Mouse (Mus musculus): Measurements from ENCODE around the gene Pitpnc1. TPM values are rescaled to one million over a fixed set of nuclear protein-coding genes. Genes with fewer than 3 reads are reported as not detected.
A peak's percentile ranks its signal among the peaks of the same experiment; 100 is the strongest.

Pitpnc1 gene
- polyA plus RNA-seq, 1 experiment = 23.1 TPM

DNA sequence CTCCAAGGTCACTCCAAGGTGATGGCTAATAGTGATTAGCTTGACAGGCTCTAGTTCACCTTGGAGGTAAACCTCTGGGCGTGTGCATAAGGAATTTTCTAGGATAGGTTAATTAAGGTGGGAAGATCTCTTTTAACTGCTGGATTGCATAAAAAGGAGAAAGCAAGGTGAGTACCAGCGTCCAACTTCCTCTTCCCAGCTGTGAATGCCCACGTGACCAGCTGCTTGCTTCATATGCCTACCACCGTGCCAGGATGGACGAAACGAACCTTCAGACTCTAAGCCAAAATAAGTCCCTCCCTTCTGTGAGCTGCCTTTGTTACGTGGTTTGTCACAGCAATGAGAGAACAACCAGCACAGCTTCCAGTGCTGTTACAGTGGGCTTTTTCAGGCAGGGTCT, 228.8 kb downstream of the Pitpnc1 start:
- Histone ChIP-seq H3K27ac (replicated peaks; ENCODE audit: low read depth, low read length) (no peak overlapping the region), H3K4me1 (ENCODE audit: control insufficient read depth, insufficient read depth, insufficient read length, low read length) (peaks cover 3% of the 10 kb centered on the region; the same call in 1 of the 2 replicates), H3K4me3 (ENCODE audit: insufficient read depth, low read depth, low read length) (no peak overlapping the region)

DNA sequence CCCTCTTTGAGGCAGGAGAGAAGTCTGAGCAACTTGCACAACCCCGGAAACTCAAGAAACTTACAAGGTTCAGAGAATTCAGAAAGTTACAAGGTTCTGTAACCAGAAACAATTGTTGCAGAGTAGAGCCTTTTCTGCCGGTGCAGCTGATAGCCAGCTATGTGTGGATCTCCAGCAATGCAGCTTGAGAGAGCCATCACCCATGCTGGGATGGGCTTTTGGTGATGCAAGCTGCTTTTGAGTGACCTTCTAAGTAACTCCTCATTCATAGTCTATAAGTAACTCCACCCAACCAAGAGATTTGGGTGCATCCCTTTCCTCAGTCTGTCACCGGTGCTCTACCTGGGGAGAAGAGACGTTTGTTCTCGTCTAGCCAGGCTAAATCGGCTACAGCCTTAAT, 232.0 kb downstream of the Pitpnc1 start:
- H3K27ac ChIP-seq (replicated peaks; ENCODE audit: low read depth, low read length) = no peak overlapping the region
- H3K4me1 ChIP-seq (ENCODE audit: control insufficient read depth, insufficient read depth, insufficient read length, low read length) = peaks cover 3% of the 10 kb centered on the region; the same call in 1 of the 2 replicates
- no peak overlapping the region for H3K4me3 ChIP-seq (ENCODE audit: insufficient read depth, low read depth, low read length)

DNA sequence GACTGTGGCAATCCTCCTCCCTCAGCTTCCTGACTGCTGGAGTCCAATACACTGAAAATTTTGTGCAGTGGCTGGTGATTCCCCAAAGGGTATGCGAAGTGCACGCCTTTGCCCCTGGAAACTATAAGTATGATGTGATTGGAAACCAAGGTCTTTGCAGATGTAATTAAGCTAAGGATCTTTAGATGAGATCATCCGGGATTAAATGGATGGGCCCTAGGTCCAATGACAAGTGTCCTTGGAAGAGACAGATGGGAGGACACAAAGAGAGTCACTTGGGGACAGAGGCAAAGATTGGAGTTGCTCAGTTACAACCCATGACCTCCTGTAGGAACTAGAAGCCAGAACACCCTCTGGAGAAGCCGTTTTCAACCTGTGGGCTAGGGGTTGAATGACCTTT, 233.0 kb downstream of the Pitpnc1 start:
- no peak overlapping the region for H3K4me3 ChIP-seq (ENCODE audit: insufficient read depth, low read depth, low read length)
- peaks cover 3% of the 10 kb centered on the region; the same call in 1 of the 2 replicates for H3K4me1 ChIP-seq (ENCODE audit: control insufficient read depth, insufficient read depth, insufficient read length, low read length)
- H3K27ac ChIP-seq (replicated peaks; ENCODE audit: low read depth, low read length) = no peak overlapping the region

DNA sequence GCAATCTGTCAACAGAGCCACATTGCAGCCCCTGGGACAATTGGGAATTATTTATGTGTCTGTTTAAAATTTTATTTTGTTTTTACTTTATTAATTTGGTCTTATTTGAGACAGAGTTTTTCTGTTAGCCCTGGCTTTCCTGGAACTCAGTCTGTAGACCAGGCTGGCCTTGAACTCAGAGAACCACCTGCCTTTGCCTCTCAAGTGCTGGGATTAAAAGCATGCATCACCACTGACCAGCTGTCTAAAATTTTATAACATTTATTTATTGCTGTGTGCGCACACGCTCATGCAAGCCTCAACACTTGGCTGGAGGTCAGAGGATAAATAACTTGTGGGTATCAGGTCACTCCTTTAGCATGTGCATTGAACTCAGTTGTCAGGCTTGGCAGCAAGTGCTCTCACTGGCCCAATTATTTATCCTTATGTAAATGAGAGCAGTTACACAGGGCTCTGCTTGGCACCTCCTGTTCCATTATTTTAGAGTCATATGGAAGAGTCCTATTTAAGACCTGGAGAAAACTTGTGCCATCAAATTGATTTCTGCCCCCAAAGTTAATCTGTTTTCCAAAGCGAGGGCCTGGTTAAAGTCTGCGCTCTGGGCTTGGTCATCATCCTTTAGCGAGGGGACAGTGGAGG, 237.1 kb downstream of the Pitpnc1 start:
- Histone ChIP-seq H3K4me3 (ENCODE audit: insufficient read depth, low read depth, low read length) (no peak overlapping the region), H3K27ac (replicated peaks; ENCODE audit: low read depth, low read length) (no peak overlapping the region), H3K4me1 (ENCODE audit: control insufficient read depth, insufficient read depth, insufficient read length, low read length) (no peaks in the 10 kb centered on the region)

DNA sequence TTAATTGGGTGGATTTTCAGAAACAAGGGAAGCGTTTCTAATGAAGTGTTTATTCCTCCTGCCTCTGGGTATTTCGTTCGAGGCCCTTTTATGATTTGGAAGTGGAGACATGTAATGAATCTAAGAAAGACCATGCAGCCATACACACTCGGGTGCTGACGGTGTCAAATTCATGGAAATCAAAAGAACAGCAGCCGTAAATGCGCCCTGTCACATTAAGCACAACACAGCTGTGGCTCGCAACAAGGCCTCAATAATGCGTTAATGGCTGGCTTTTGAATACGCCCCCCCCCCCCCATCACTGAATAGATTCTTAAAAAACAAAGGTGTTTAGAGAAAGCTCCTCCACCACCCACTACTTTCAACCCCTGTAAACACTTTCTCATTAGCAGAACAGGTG, 240.4 kb downstream of the Pitpnc1 start:
- Histone ChIP-seq H3K27ac (replicated peaks; ENCODE audit: low read depth, low read length) (no peak overlapping the region), H3K4me1 (ENCODE audit: control insufficient read depth, insufficient read depth, insufficient read length, low read length) (no peaks in the 10 kb centered on the region), H3K4me3 (ENCODE audit: insufficient read depth, low read depth, low read length) (no peak overlapping the region)

DNA sequence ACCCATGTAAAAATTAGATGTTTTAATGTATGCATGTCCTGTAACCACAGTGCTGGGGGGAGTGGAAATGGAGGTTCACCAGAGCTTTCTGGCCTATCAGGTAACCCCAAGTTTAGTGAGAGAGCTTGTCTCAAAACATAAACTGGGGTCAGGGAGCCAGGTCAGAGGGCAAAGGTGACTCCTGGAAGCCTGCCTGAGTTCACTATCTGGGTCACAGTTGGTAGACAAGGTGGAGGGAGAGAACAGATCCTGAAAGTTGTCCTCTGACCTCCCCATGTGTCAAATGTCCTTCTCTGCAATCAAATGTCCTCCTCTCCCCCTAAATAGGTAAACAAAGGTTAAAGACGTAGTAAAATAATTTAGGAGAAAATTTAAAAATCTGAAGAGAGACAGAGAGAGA, 244.1 kb downstream of the Pitpnc1 start:
- Histone ChIP-seq H3K27ac (replicated peaks; ENCODE audit: low read depth, low read length) (peak overlapping the region; percentile 45; the same call in 1 of the 2 replicates), H3K4me3 (ENCODE audit: insufficient read depth, low read depth, low read length) (no peak overlapping the region), H3K4me1 (ENCODE audit: control insufficient read depth, insufficient read depth, insufficient read length, low read length) (no peaks in the 10 kb centered on the region)

DNA sequence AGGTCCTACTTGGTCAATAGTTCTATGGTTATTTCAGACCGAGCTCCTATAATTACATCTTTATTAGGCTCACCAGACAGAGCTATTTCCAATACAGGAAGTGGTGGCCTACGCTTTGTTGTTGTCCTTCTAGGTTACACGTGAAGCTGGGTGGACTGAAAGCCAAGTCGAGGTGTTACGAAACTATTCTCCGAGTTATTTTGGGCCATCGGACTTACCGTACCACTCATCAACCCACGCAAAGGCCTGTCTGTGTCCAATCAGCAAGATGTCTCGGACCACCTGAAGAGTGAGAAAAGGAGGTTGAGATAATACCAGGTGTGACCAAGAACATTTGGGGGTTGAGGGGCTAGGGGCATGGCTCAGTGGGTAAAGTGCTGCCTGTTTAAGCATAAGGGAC, 244.5 kb downstream of the Pitpnc1 start:
- Histone ChIP-seq H3K27ac (replicated peaks; ENCODE audit: low read depth, low read length) (no peak overlapping the region), H3K4me1 (ENCODE audit: control insufficient read depth, insufficient read depth, insufficient read length, low read length) (no peaks in the 10 kb centered on the region), H3K4me3 (ENCODE audit: insufficient read depth, low read depth, low read length) (no peak overlapping the region)

DNA sequence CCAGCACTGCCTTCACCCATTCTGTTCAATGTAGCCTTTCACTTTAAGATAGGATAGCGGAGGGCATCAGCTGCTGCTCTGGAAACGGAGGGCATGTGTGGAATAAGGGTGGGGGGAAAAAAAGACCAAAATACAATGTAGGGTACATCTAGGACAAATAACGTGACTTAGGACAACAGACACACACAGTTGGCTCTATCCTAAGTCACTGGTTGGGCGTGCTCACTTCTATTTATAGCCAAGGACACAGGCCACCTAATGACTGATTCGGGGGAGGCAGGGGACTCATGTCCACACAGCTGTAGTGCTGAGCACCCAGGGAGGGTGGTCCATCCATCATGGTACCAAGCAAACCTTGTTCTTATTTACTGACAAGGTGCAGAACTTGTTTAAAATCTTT, 245.2 kb downstream of the Pitpnc1 start:
- H3K4me3 ChIP-seq (ENCODE audit: insufficient read depth, low read depth, low read length) = no peak overlapping the region
- H3K27ac ChIP-seq (replicated peaks; ENCODE audit: low read depth, low read length) = no peak overlapping the region
- H3K4me1 ChIP-seq (ENCODE audit: control insufficient read depth, insufficient read depth, insufficient read length, low read length) = no peaks in the 10 kb centered on the region

DNA sequence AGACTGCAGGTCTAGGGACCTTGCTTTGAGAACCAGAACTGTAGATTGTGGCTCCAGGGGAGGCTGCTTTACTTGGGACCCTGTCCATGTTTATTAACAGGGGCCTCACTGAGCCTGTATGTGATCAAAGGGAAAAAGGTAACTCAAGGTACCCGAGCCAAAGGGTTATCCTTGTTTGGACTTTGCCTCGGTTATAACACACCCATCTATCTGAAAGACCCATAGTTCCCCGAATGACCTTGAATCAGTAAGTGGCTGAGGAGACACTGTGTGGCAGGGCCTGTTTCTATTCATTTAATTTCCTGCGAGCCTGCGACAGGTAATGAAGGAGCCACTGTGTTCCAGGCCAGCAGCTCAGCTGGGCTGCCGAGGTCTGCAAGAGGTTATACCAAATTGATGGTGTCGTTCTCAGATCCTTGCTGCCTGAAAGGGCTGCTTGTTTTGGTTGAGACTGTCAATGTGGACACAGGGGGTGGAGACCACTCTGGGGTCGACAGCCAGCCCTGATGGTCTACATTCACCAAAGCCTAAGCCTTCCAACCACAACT, 246.8 kb downstream of the Pitpnc1 start:
- no peak overlapping the region for H3K4me3 ChIP-seq (ENCODE audit: insufficient read depth, low read depth, low read length)

DNA sequence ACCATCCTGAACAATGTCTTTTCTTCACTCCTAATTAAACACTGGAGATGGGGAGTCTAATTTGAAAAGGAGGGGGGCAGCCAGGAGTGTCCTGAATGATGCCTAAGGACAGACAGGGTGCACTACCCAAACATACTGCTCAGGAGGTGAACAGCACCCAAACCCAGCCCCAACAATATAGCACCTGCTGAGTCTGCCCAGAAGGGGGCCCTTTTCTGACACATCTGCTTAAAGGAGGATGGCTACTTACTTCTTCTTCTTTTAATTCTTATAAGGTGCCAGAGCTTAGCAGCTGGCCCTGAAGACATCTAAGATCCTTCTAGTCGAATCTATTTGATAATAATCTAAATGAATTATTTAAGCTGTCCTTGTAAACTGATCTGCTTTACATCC, 247.3 kb downstream of the Pitpnc1 start:
- H3K4me3 ChIP-seq (ENCODE audit: insufficient read depth, low read depth, low read length) = no peak overlapping the region
- no peaks in the 10 kb centered on the region for H3K4me1 ChIP-seq (ENCODE audit: control insufficient read depth, insufficient read depth, insufficient read length, low read length)
- no peak overlapping the region for H3K27ac ChIP-seq (replicated peaks; ENCODE audit: low read depth, low read length)

More for the DNA sequence above, 246.8 kb downstream of the Pitpnc1 start:
- no peak overlapping the region for H3K27ac ChIP-seq (replicated peaks; ENCODE audit: low read depth, low read length)
- H3K4me1 ChIP-seq (ENCODE audit: control insufficient read depth, insufficient read depth, insufficient read length, low read length) = no peaks in the 10 kb centered on the region

DNA sequence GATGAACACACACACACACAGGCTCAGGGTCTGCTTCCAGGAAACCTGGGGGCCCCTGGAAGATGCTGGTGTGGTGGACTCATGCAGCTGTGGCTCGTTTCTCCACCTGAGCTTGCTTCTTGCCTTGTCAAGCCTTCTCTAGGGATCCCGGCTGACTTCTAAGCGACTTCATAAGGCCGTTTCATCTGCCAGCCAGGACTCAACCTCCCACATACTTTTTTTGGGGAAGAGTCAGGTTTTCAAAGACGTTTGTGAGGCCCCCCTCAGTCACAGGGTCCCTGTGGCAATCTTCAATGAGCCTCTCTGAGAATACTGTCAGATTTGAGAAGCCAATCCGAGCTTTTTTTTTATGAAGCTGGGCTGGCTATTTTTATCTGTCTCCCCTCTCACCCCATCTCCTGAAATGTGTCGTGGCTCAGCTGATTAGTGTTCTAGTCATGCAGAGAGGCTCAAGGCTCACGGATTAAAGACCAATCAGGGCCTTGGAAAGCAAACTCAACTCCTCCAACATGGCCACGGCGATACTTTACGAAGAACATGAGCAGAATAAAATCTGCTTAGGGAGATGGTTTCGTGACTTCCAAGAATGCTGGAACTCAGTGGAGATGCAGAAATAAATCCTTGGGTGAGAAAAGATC, 247.8 kb downstream of the Pitpnc1 start:
- Histone ChIP-seq H3K4me1 (ENCODE audit: control insufficient read depth, insufficient read depth, insufficient read length, low read length) (no peaks in the 10 kb centered on the region), H3K27ac (replicated peaks; ENCODE audit: low read depth, low read length) (no peak overlapping the region), H3K4me3 (ENCODE audit: insufficient read depth, low read depth, low read length) (no peak overlapping the region)

DNA sequence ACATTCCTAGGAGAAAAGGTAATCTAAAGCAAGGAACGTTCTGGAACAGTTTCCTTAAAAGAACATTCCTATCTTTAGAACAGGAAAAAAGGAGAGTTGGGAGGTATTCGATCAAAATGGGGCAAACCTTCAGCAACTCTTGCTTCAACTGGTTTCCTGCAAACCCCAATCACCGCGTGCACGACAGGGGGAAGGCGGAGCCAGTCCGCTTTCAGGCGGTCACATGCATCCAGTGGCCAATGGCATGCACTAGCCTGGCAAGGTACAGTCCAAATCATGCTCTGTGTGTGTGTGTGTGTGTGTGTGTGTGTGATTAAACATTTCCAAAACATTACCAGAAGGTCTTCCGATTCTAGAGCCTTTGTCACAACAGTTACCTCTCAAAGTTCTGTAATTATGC, 255.4 kb downstream of the Pitpnc1 start:
- Histone ChIP-seq H3K4me1 (ENCODE audit: control insufficient read depth, insufficient read depth, insufficient read length, low read length) (no peaks in the 10 kb centered on the region), H3K27ac (replicated peaks; ENCODE audit: low read depth, low read length) (no peak overlapping the region), H3K4me3 (ENCODE audit: insufficient read depth, low read depth, low read length) (no peak overlapping the region)

DNA sequence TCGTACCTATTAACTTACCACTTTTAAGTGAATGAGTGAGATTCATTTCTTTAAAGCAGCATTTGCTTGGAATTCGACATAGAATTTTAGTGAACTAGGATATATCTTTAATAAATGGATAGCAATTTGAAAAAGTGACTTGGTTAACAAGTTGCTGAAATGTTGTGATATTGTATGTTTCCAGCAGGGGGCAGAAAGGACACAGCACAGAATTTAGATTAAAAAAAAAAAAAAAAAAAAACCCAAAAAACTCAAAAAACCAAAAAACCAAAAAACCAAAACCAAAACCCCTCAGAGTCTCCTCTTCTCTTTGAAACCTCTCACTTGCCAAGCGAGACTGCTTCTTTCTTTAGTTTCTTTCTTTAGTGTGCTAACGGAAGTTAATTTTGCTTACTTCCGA, 256.8 kb downstream of the Pitpnc1 start:
- no peak overlapping the region for H3K4me3 ChIP-seq (ENCODE audit: insufficient read depth, low read depth, low read length)
- H3K4me1 ChIP-seq (ENCODE audit: control insufficient read depth, insufficient read depth, insufficient read length, low read length) = no peaks in the 10 kb centered on the region
- no peak overlapping the region for H3K27ac ChIP-seq (replicated peaks; ENCODE audit: low read depth, low read length)

DNA sequence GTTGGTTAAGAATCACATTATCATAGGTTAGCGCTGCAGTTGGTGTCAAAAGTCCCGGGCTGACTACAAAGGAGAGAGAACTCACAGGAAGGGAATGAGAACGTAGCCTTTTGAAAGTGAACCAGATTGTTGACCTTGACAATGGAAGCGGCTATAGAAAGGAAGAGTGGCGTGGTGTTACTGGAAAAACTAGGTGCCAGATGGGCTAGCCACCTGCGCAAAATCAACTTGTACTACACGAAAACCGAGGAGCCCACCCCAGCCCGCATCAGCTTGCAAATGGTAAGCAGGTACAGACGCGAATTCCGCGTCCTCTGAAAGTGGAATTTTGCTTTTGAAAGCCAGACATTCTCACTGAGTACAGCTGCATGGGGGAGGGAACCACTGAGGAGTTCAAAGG, 260.7 kb downstream of the Pitpnc1 start:
- Histone ChIP-seq H3K4me3 (ENCODE audit: insufficient read depth, low read depth, low read length) (no peak overlapping the region), H3K4me1 (ENCODE audit: control insufficient read depth, insufficient read depth, insufficient read length, low read length) (no peaks in the 10 kb centered on the region), H3K27ac (replicated peaks; ENCODE audit: low read depth, low read length) (no peak overlapping the region)

DNA sequence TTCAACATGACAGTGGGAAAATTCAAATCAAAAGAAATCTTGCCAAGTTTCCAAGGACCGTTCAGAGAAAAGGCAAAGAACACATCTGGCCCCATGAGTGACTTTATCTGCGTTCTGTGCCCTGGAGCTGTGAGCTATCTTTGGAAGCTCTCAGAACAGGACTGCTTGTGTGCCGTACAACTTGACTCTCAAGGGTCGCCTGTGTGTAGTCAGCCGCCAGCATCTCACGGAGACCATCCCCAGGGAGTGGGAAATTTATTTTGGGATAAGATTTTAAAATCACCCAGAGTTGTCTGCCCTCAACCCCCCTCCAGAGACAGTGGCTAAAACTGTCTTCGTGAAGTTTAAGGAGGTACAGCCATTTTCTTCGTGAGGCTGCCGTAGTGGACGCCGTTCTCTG, 268.7 kb downstream of the Pitpnc1 start:
- H3K4me3 ChIP-seq (ENCODE audit: insufficient read depth, low read depth, low read length) = peak overlapping the region; percentile 32
- no peaks in the 10 kb centered on the region for H3K4me1 ChIP-seq (ENCODE audit: control insufficient read depth, insufficient read depth, insufficient read length, low read length)
- no peak overlapping the region for H3K27ac ChIP-seq (replicated peaks; ENCODE audit: low read depth, low read length)

DNA sequence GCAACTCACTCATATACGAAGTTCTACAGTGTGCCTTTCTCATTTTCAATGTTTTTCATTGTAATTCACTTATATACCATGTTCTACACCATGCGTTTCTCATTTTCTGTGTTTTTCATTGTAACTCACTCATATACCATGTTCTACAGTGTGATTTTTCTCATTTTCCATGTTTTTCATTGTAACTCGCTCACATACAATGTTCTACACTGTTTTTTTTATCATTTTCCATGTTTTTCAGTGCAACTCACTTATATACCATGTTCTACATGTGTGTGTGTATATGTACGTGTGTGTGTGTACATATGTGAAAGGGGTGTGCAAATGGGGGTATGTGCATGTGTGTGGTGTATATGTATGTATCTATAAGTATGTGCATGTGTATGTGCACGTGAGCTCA, 271.2 kb downstream of the Pitpnc1 start:
- no peak overlapping the region for H3K27ac ChIP-seq (replicated peaks; ENCODE audit: low read depth, low read length)
- no peaks in the 10 kb centered on the region for H3K4me1 ChIP-seq (ENCODE audit: control insufficient read depth, insufficient read depth, insufficient read length, low read length)

More for the DNA sequence above, 271.2 kb downstream of the Pitpnc1 start:
- no peak overlapping the region for H3K4me3 ChIP-seq (ENCODE audit: insufficient read depth, low read depth, low read length)
